Mouse (Mus musculus): ENCODE data around the gene Atxn7l3. TPM values are rescaled to one million over a fixed set of nuclear protein-coding genes. Genes with fewer than 3 reads are reported as not detected.
A peak's percentile ranks its signal among the peaks of the same experiment; 100 is the strongest.

The Atxn7l3 gene
- polyA plus RNA-seq, 1 experiment, result 80.0 TPM

GRCm38 (mm10) chr11:102320686-102321005 is 24.2 kb upstream of the Atxn7l3 start:
- peaks cover 4% of the 10 kb centered on the region for H3K36me3 ChIP-seq (replicated peaks; ENCODE audit: low read length)
- H3K4me1 ChIP-seq, result peaks cover 21% of the 10 kb centered on the region
- peaks cover 22% of the 10 kb centered on the region for H3K27me3 ChIP-seq (replicated peaks)
- H3K4me3 ChIP-seq (replicated peaks), result peak overlapping the region; percentile 92
- TF ChIP-seq GATA1 (IDR thresholded peaks at IDR 0.05; ENCODE audit: borderline replicate concordance, low read length), result no peak
- no peak for TF ChIP-seq FLI1 (IDR thresholded peaks at IDR 0.05; ENCODE audit: low read length)
- no peaks in the 10 kb centered on the region for H3K9me3 ChIP-seq

- Histone ChIP-seq H3K27me3 (replicated peaks) (peaks cover 22% of the 10 kb centered on the region), H3K4me3 (replicated peaks) (peak overlapping the region; percentile 92), H3K36me3 (replicated peaks; ENCODE audit: low read length) (peaks cover 10% of the 10 kb centered on the region), H3K9me3 (no peaks in the 10 kb centered on the region), H3K4me1 (peaks cover 26% of the 10 kb centered on the region)
- TF ChIP-seq GATA1 (IDR thresholded peaks at IDR 0.05; ENCODE audit: borderline replicate concordance, low read length), result no peak
- no peak for TF ChIP-seq FLI1 (IDR thresholded peaks at IDR 0.05; ENCODE audit: low read length)
Measured at GRCm38 (mm10) chr11:102319941-102320685, 23.7 kb upstream of the Atxn7l3 start.

GRCm38 (mm10) chr11:102319410-102319792 is 23.0 kb upstream of the Atxn7l3 start, which contains the start of gene Ubtf:
Ubtf (minus strand) TSS chr11:102319742.
- Histone ChIP-seq H3K4me1 (peaks cover 32% of the 10 kb centered on the region), H3K27me3 (replicated peaks) (peaks cover 21% of the 10 kb centered on the region), H3K9me3 (no peaks in the 10 kb centered on the region), H3K36me3 (replicated peaks; ENCODE audit: low read length) (peaks cover 17% of the 10 kb centered on the region), H3K4me3 (replicated peaks) (peak within 1 kb of the TSS; percentile 92)
- no peak for TF ChIP-seq FLI1 (IDR thresholded peaks at IDR 0.05; ENCODE audit: low read length)
- no peak for TF ChIP-seq GATA1 (IDR thresholded peaks at IDR 0.05; ENCODE audit: borderline replicate concordance, low read length)

- H3K9me3 ChIP-seq, result no peaks in the 10 kb centered on the region
- H3K4me3 ChIP-seq (replicated peaks), result peak overlapping the region; percentile 92
- peaks cover 18% of the 10 kb centered on the region for H3K27me3 ChIP-seq (replicated peaks)
- no peak for TF ChIP-seq FLI1 (IDR thresholded peaks at IDR 0.05; ENCODE audit: low read length)
- TF ChIP-seq GATA1 (IDR thresholded peaks at IDR 0.05; ENCODE audit: borderline replicate concordance, low read length), result no peak
- H3K4me1 ChIP-seq, result peaks cover 37% of the 10 kb centered on the region
- H3K36me3 ChIP-seq (replicated peaks; ENCODE audit: low read length), result peaks cover 23% of the 10 kb centered on the region
Measured at GRCm38 (mm10) chr11:102318576-102319409, 22.4 kb upstream of the Atxn7l3 start.

- Histone ChIP-seq H3K4me3 (replicated peaks) (peak overlapping the region; percentile 92), H3K36me3 (replicated peaks; ENCODE audit: low read length) (peaks cover 31% of the 10 kb centered on the region), H3K9me3 (no peaks in the 10 kb centered on the region), H3K4me1 (peaks cover 44% of the 10 kb centered on the region), H3K27me3 (replicated peaks) (peaks cover 12% of the 10 kb centered on the region)
- TF ChIP-seq FLI1 (IDR thresholded peaks at IDR 0.05; ENCODE audit: low read length), result no peak
- no peak for TF ChIP-seq GATA1 (IDR thresholded peaks at IDR 0.05; ENCODE audit: borderline replicate concordance, low read length)
Measured at GRCm38 (mm10) chr11:102317901-102318575, 21.6 kb upstream of the Atxn7l3 start.

- Histone ChIP-seq H3K27me3 (replicated peaks) (peaks cover 8% of the 10 kb centered on the region), H3K36me3 (replicated peaks; ENCODE audit: low read length) (peaks cover 37% of the 10 kb centered on the region), H3K4me1 (peaks cover 50% of the 10 kb centered on the region), H3K9me3 (no peaks in the 10 kb centered on the region), H3K4me3 (replicated peaks) (peak overlapping the region; percentile 92)
- no peak for TF ChIP-seq FLI1 (IDR thresholded peaks at IDR 0.05; ENCODE audit: low read length)
- TF ChIP-seq GATA1 (IDR thresholded peaks at IDR 0.05; ENCODE audit: borderline replicate concordance, low read length), result no peak
Measured at GRCm38 (mm10) chr11:102317298-102317900, 21.0 kb upstream of the Atxn7l3 start.

GRCm38 (mm10) chr11:102316572-102317297 is 20.3 kb upstream of the Atxn7l3 start:
- Histone ChIP-seq H3K4me1 (peaks cover 57% of the 10 kb centered on the region), H3K27me3 (replicated peaks) (peaks cover 5% of the 10 kb centered on the region), H3K36me3 (replicated peaks; ENCODE audit: low read length) (peaks cover 44% of the 10 kb centered on the region), H3K4me3 (replicated peaks) (peak overlapping the region; percentile 92), H3K9me3 (no peaks in the 10 kb centered on the region)
- TF ChIP-seq FLI1 (IDR thresholded peaks at IDR 0.05; ENCODE audit: low read length) (no peak), GATA1 (IDR thresholded peaks at IDR 0.05; ENCODE audit: borderline replicate concordance, low read length) (no peak)

- H3K27me3 ChIP-seq (replicated peaks), result peaks cover 5% of the 10 kb centered on the region
- H3K36me3 ChIP-seq (replicated peaks; ENCODE audit: low read length), result peaks cover 52% of the 10 kb centered on the region
- peaks cover 65% of the 10 kb centered on the region for H3K4me1 ChIP-seq
- TF ChIP-seq GATA1 (IDR thresholded peaks at IDR 0.05; ENCODE audit: borderline replicate concordance, low read length) (no peak), FLI1 (IDR thresholded peaks at IDR 0.05; ENCODE audit: low read length) (no peak)
- H3K4me3 ChIP-seq (replicated peaks), result peak overlapping the region; percentile 92
- no peaks in the 10 kb centered on the region for H3K9me3 ChIP-seq
Measured at GRCm38 (mm10) chr11:102315690-102316571, 19.5 kb upstream of the Atxn7l3 start.

Measured in megakaryocyte, embryonic 14.5 days (primary cell).